Mouse (Mus musculus): ENCODE measurements around the gene Crim1. TPM values are rescaled to one million over a fixed set of nuclear protein-coding genes. Genes with fewer than 3 reads are reported as not detected.
A peak's percentile ranks its signal among the peaks of the same experiment; 100 is the strongest.

Crim1 gene
- polyA plus RNA-seq, 1 experiment: 54.2 TPM

DNA sequence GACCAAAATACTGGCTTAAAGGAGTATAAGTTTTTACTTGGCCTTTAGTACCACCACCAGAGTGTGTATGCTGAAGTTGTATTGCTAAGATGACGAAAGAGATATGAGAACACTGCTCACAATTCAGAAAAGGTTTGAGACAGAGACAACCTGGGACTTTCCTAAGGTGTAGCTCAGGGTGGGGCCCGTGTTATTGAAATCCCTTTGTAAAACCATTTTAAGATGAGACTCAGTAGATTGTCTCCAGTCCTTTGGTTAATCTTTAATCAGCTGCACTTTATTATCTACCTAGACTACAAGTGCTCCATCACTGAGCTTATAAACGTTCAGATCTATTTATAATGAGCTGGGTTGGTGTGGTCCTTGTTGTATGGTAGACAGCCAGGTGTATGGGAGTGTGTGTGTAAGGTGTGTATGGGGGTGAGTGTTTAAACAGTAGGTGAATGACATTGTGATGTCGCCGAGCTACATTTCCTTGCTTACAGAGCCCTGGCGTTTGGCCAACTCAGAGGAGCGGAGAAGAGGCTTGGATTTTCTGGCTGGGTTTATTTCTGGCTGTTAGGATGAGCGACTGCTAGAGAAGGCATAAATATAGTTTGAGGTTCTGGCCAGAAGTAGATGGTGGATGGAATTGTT, 21.1 kb downstream of the Crim1 start:
- Histone ChIP-seq H3K4me1 (ENCODE audit: control insufficient read depth, insufficient read depth, low read length) (peaks cover 60% of the 10 kb centered on the region), H3K4me3 (ENCODE audit: insufficient read depth, low read depth, low read length) (no peak overlapping the region), H3K27me3 (replicated peaks; ENCODE audit: control insufficient read depth, insufficient read depth, low read length) (no peaks in the 10 kb centered on the region), H3K36me3 (ENCODE audit: control insufficient read depth, insufficient read depth, low read length) (no peaks in the 10 kb centered on the region), H3K27ac (ENCODE audit: insufficient read depth, low read depth, low read length) (peak overlapping the region; percentile 64)
- DNase-seq: peak; percentile 77
- TF ChIP-seq CTCF (conservative IDR thresholded peaks at IDR 0.05; ENCODE audit: insufficient read depth, insufficient read length, low read depth, low read length) (no peak), POLR2A (IDR thresholded peaks at IDR 0.05; ENCODE audit: low read depth, low read length) (no peak)
- 17% methylated on average over 8 of the region's 8 CpGs for WGBS

- 63% methylated on average over 1 of the region's 1 CpGs for WGBS
- no peak overlapping the region for H3K4me3 ChIP-seq (ENCODE audit: insufficient read depth, low read depth, low read length)
- H3K4me1 ChIP-seq (ENCODE audit: control insufficient read depth, insufficient read depth, low read length): peaks cover 62% of the 10 kb centered on the region
- no peaks in the 10 kb centered on the region for H3K36me3 ChIP-seq (ENCODE audit: control insufficient read depth, insufficient read depth, low read length)
- H3K27me3 ChIP-seq (replicated peaks; ENCODE audit: control insufficient read depth, insufficient read depth, low read length): no peaks in the 10 kb centered on the region
- peak; percentile 34 for DNase-seq
- peak overlapping the region; percentile 64 for H3K27ac ChIP-seq (ENCODE audit: insufficient read depth, low read depth, low read length)
- no peak for TF ChIP-seq CTCF (conservative IDR thresholded peaks at IDR 0.05; ENCODE audit: insufficient read depth, insufficient read length, low read depth, low read length)
- no peak for TF ChIP-seq POLR2A (IDR thresholded peaks at IDR 0.05; ENCODE audit: low read depth, low read length)
Observed at GRCm38 (mm10) chr17:78221860-78222259, 21.8 kb downstream of the Crim1 start.

DNA sequence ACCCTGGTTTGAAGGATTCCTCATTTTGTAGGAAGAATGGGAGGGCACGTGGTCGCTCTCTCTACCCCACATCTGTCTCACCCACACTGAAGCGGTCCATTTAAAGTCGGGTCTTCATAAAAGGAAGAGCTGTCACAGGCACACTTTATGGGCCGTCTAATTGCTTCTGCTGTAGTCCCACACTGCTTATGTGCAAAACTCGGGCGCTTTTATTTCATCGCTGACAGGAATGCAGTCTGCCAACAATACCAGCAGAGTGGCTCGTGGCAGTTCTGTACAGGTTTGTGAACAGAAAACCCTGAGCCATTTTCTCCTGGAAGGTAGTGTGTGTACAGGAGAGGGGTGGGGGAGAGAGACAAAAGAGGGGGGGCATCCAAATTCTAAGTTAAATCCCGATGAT, 23.9 kb downstream of the Crim1 start:
- Histone ChIP-seq H3K4me1 (ENCODE audit: control insufficient read depth, insufficient read depth, low read length) (peaks cover 52% of the 10 kb centered on the region), H3K36me3 (ENCODE audit: control insufficient read depth, insufficient read depth, low read length) (no peaks in the 10 kb centered on the region), H3K27me3 (replicated peaks; ENCODE audit: control insufficient read depth, insufficient read depth, low read length) (no peaks in the 10 kb centered on the region), H3K4me3 (ENCODE audit: insufficient read depth, low read depth, low read length) (no peak overlapping the region), H3K27ac (ENCODE audit: insufficient read depth, low read depth, low read length) (no peak overlapping the region; the same call in 1 of the 2 replicates)
- no peak for DNase-seq
- TF ChIP-seq POLR2A (IDR thresholded peaks at IDR 0.05; ENCODE audit: low read depth, low read length) (no peak), CTCF (conservative IDR thresholded peaks at IDR 0.05; ENCODE audit: insufficient read depth, insufficient read length, low read depth, low read length) (no peak)
- WGBS: 45% methylated on average over 10 of the region's 10 CpGs

DNA sequence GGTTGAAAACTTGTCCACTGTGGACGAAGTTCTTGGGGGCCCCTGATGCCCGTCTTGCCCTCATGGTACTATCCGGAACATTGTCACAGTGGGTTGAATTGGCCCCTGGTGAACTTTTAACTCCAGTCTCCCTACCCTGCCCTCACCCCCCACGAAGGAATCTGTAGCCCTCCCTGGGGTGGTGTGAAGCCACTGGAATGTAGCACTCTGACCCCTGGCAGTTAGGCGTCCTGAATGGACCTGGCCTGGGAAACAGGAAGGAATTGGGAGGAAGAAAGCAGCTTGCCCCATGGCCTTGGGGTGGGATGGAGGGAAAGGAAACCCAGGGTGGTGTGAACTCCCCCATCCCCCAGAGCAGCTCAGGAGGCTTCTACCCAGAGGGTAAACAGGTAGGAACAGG, 25.5 kb downstream of the Crim1 start:
- Histone ChIP-seq H3K27me3 (replicated peaks; ENCODE audit: control insufficient read depth, insufficient read depth, low read length) (no peaks in the 10 kb centered on the region), H3K36me3 (ENCODE audit: control insufficient read depth, insufficient read depth, low read length) (no peaks in the 10 kb centered on the region), H3K27ac (ENCODE audit: insufficient read depth, low read depth, low read length) (peak overlapping the region; percentile 86; the same call in 1 of the 2 replicates), H3K4me3 (ENCODE audit: insufficient read depth, low read depth, low read length) (no peak overlapping the region), H3K4me1 (ENCODE audit: control insufficient read depth, insufficient read depth, low read length) (peaks cover 51% of the 10 kb centered on the region)
- TF ChIP-seq POLR2A (IDR thresholded peaks at IDR 0.05; ENCODE audit: low read depth, low read length) (no peak), CTCF (conservative IDR thresholded peaks at IDR 0.05; ENCODE audit: insufficient read depth, insufficient read length, low read depth, low read length) (no peak)
- DNase-seq: peak; percentile 92
- WGBS: 15% methylated on average over 5 of the region's 5 CpGs

DNA sequence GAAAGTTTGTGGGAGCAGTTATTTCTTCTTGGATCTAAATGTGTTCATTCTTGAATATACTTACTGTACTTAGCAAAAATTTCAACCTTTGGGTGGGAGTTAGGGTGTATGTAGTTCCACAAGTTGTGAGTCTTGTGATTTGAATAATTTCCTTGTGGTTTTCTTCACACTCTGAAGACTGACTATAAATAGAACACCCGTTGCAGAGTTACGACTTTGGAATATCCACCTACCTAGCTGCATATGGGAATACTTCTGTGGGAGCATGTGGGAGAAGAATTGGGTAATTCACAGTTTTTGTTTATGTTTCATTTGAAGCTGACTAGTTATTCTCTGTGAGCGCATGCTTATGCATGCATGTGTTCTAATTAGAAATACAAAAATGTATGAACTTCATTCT, 27.2 kb downstream of the Crim1 start:
- H3K4me3 ChIP-seq (ENCODE audit: insufficient read depth, low read depth, low read length): no peak overlapping the region
- TF ChIP-seq POLR2A (IDR thresholded peaks at IDR 0.05; ENCODE audit: low read depth, low read length): no peak
- no peak for TF ChIP-seq CTCF (conservative IDR thresholded peaks at IDR 0.05; ENCODE audit: insufficient read depth, insufficient read length, low read depth, low read length)
- DNase-seq: no peak
- H3K4me1 ChIP-seq (ENCODE audit: control insufficient read depth, insufficient read depth, low read length): peaks cover 49% of the 10 kb centered on the region
- no peak overlapping the region for H3K27ac ChIP-seq (ENCODE audit: insufficient read depth, low read depth, low read length)
- H3K36me3 ChIP-seq (ENCODE audit: control insufficient read depth, insufficient read depth, low read length): no peaks in the 10 kb centered on the region
- 36% methylated on average over 3 of the region's 3 CpGs for WGBS
- no peaks in the 10 kb centered on the region for H3K27me3 ChIP-seq (replicated peaks; ENCODE audit: control insufficient read depth, insufficient read depth, low read length)

GRCm38 (mm10) chr17:78231567-78231966, 31.5 kb downstream of the Crim1 start:
- no peak overlapping the region for H3K4me3 ChIP-seq (ENCODE audit: insufficient read depth, low read depth, low read length)
- no peak for DNase-seq
- H3K27ac ChIP-seq (ENCODE audit: insufficient read depth, low read depth, low read length): no peak overlapping the region
- no peaks in the 10 kb centered on the region for H3K36me3 ChIP-seq (ENCODE audit: control insufficient read depth, insufficient read depth, low read length)
- H3K27me3 ChIP-seq (replicated peaks; ENCODE audit: control insufficient read depth, insufficient read depth, low read length): no peaks in the 10 kb centered on the region
- WGBS: 71% methylated on average over 5 of the region's 5 CpGs
- TF ChIP-seq CTCF (conservative IDR thresholded peaks at IDR 0.05; ENCODE audit: insufficient read depth, insufficient read length, low read depth, low read length) (no peak), POLR2A (IDR thresholded peaks at IDR 0.05; ENCODE audit: low read depth, low read length) (no peak)
- peaks cover 19% of the 10 kb centered on the region; the same call in 1 of the 2 replicates for H3K4me1 ChIP-seq (ENCODE audit: control insufficient read depth, insufficient read depth, low read length)

- 79% methylated on average over 13 of the region's 13 CpGs for WGBS
Observed at GRCm38 (mm10) chr17:78232703-78233102, 32.7 kb downstream of the Crim1 start.

More at GRCm38 (mm10) chr17:78232703-78233102, 32.7 kb downstream of the Crim1 start:
- Histone ChIP-seq H3K27ac (ENCODE audit: insufficient read depth, low read depth, low read length) (no peak overlapping the region), H3K4me3 (ENCODE audit: insufficient read depth, low read depth, low read length) (no peak overlapping the region), H3K36me3 (ENCODE audit: control insufficient read depth, insufficient read depth, low read length) (no peaks in the 10 kb centered on the region), H3K4me1 (ENCODE audit: control insufficient read depth, insufficient read depth, low read length) (peaks cover 14% of the 10 kb centered on the region; the same call in 1 of the 2 replicates), H3K27me3 (replicated peaks; ENCODE audit: control insufficient read depth, insufficient read depth, low read length) (no peaks in the 10 kb centered on the region)
- DNase-seq: no peak
- TF ChIP-seq CTCF (conservative IDR thresholded peaks at IDR 0.05; ENCODE audit: insufficient read depth, insufficient read length, low read depth, low read length) (no peak), POLR2A (IDR thresholded peaks at IDR 0.05; ENCODE audit: low read depth, low read length) (no peak)
